Mouse (Mus musculus) ovary, postnatal 14 days (tissue): ENCODE measurements around the gene Specc1.

Source experiments
- DNase-seq: peaks from one replicate; pipeline ENCODE4 v3.0.0; 2022; ENCODE audit warnings: low spot score

Gene Specc1

GRCm38 (mm10) chr11:62090321-62090720 is 133.8 kb downstream of the Specc1 start:
- DNase-seq: no peak

GRCm38 (mm10) chr11:62103380-62103911 is 146.9 kb downstream of the Specc1 start:
- no peak for DNase-seq

GRCm38 (mm10) chr11:62106401-62106871 is 149.9 kb downstream of the Specc1 start:
- no peak for DNase-seq

GRCm38 (mm10) chr11:62107272-62107836 is 150.8 kb downstream of the Specc1 start:
- no peak for DNase-seq

GRCm38 (mm10) chr11:62118561-62118960 is 162.0 kb downstream of the Specc1 start:
- no peak for DNase-seq

GRCm38 (mm10) chr11:62119871-62120270 is 163.3 kb downstream of the Specc1 start:
- no peak for DNase-seq

- DNase-seq: no peak
These were observed 164.8 kb downstream of the Specc1 start for GRCm38 (mm10) chr11:62121365-62121764.

- DNase-seq: peak; percentile 87
These were observed 171.1 kb downstream of the Specc1 start for GRCm38 (mm10) chr11:62127692-62128091.

- DNase-seq: no peak
These were observed 171.6 kb downstream of the Specc1 start for GRCm38 (mm10) chr11:62128197-62128596.

GRCm38 (mm10) chr11:62130191-62130590 is 173.6 kb downstream of the Specc1 start:
- DNase-seq: no peak

GRCm38 (mm10) chr11:62130685-62131295 is 174.2 kb downstream of the Specc1 start:
- no peak for DNase-seq

GRCm38 (mm10) chr11:62131601-62132000 is 175.0 kb downstream of the Specc1 start:
- DNase-seq: no peak

- DNase-seq: no peak
These were observed 177.6 kb downstream of the Specc1 start for GRCm38 (mm10) chr11:62134191-62134590.

- DNase-seq: no peak
These were observed 188.9 kb downstream of the Specc1 start for GRCm38 (mm10) chr11:62145216-62146110.

- no peak for DNase-seq
These were observed 190.1 kb downstream of the Specc1 start for GRCm38 (mm10) chr11:62146661-62147060.

GRCm38 (mm10) chr11:62148026-62148425 is 191.5 kb downstream of the Specc1 start:
- no peak for DNase-seq

GRCm38 (mm10) chr11:62148449-62148848 is 191.9 kb downstream of the Specc1 start:
- no peak for DNase-seq

- DNase-seq: no peak
These were observed 196.5 kb downstream of the Specc1 start for GRCm38 (mm10) chr11:62153057-62153456.

- no peak for DNase-seq
These were observed 203.2 kb downstream of the Specc1 start for GRCm38 (mm10) chr11:62159803-62160202.

- no peak for DNase-seq
These were observed 204.9 kb downstream of the Specc1 start for GRCm38 (mm10) chr11:62161450-62161849.

- DNase-seq: no peak
These were observed 207.8 kb downstream of the Specc1 start for GRCm38 (mm10) chr11:62164357-62164756.

- no peak for DNase-seq
These were observed 209.9 kb downstream of the Specc1 start for GRCm38 (mm10) chr11:62166503-62166902.

GRCm38 (mm10) chr11:62168146-62168545 is 211.6 kb downstream of the Specc1 start:
- no peak for DNase-seq
